Mouse (Mus musculus) embryonic facial prominence, embryonic 12.5 days (tissue): ENCODE data around the gene Ift74. TPM values are rescaled to one million over a fixed set of nuclear protein-coding genes. Genes with fewer than 3 reads are reported as not detected.

ENCODE experiments used
- ATAC-seq: fragments of 200-750 bp; cut with Nextera tagmentation; 2 replicates; pipeline ENCODE4 v1.8.0; 2017; ENCODE audit not compliant: insufficient number of reproducible peaks, insufficient read depth, low FRiP score, low TSS enrichment
- H3K27ac ChIP-seq: fragments of 300-500 bp; sonication (generic); 2 replicates; pipeline ENCODE4 v1.5.1; 2016; ENCODE audit warnings: mild to moderate bottlenecking
- H3K27me3 ChIP-seq: fragments of 300-500 bp; sonication (generic); 2 replicates; pipeline ENCODE4 v1.6.1; 2016; ENCODE audit warnings: mild to moderate bottlenecking, moderate library complexity
- H3K36me3 ChIP-seq: fragments of 300-500 bp; sonication (generic); 2 replicates; pipeline ENCODE4 v1.6.1; 2016; ENCODE audit warnings: mild to moderate bottlenecking
- H3K4me1 ChIP-seq: fragments of 300-500 bp; sonication (generic); 2 replicates; pipeline ENCODE4 v1.6.1; 2016
- H3K4me2 ChIP-seq: fragments of 300-500 bp; sonication (generic); replicated peaks from 2 replicates; pipeline ENCODE4 v1.6.1; 2016; ENCODE audit warnings: mild to moderate bottlenecking, moderate library complexity
- H3K4me3 ChIP-seq: fragments of 300-500 bp; sonication (generic); 2 replicates; pipeline ENCODE4 v1.5.1; 2016; ENCODE audit warnings: mild to moderate bottlenecking
- H3K9ac ChIP-seq: fragments of 300-500 bp; sonication (generic); 2 replicates; pipeline ENCODE4 v1.6.1; 2016; ENCODE audit warnings: mild to moderate bottlenecking, moderate library complexity
- H3K9me3 ChIP-seq: fragments of 300-500 bp; sonication (generic); 2 replicates; pipeline ENCODE4 v1.6.1; 2016; ENCODE audit warnings: mild to moderate bottlenecking, moderate library complexity
- WGBS: fragments of 180-500 bp; shearing (Covaris S2); methylation state at CpG from one replicate; pipeline ENCODE4 v1.1.7; 2016; 5-methylcytosine and 5-hydroxymethylcytosine counted together
- polyA plus RNA-seq: library from polyadenylated mRNA; unstranded; fragments of >200 nt; fragmentation: Nextera tagmentation; extraction: Ambion mirVana; gene quantifications from 2 replicates; pipeline ENCODE4 v1.2.1, GENCODE M21; 2016

The Ift74 gene
- polyA plus RNA-seq, 1 experiment from 2014 or later, result 50.8 TPM

- Histone ChIP-seq H3K4me2 (no peak overlapping the region), H3K27me3 (no peaks in the 10 kb centered on the region), H3K4me3 (no peak overlapping the region), H3K4me1 (no peaks in the 10 kb centered on the region), H3K36me3 (0 out of 2 replicates have a peak, but pooled peaks cover 4% of the 10 kb centered on the region), H3K9me3 (no peaks in the 10 kb centered on the region), H3K9ac (no peak overlapping the region), H3K27ac (no peak overlapping the region)
- 78% methylated on average over 3 of the region's 3 CpGs for WGBS
- ATAC-seq, result no peak
Observed at GRCm38 (mm10) chr4:94696368-94696767, 82.1 kb downstream of the Ift74 start.

- H3K4me2 ChIP-seq, result no peak overlapping the region
- no peak overlapping the region for H3K4me3 ChIP-seq
- no peaks in the 10 kb centered on the region for H3K4me1 ChIP-seq
- ATAC-seq, result no peak
- no peaks in the 10 kb centered on the region for H3K36me3 ChIP-seq
- H3K27me3 ChIP-seq, result no peaks in the 10 kb centered on the region
- no peak overlapping the region for H3K27ac ChIP-seq
- 87% methylated on average over 2 of the region's 2 CpGs for WGBS
- H3K9ac ChIP-seq, result no peak overlapping the region
- H3K9me3 ChIP-seq, result no peaks in the 10 kb centered on the region
Observed at GRCm38 (mm10) chr4:94711002-94711401, 96.7 kb downstream of the Ift74 start.

GRCm38 (mm10) chr4:94711426-94711825, 97.1 kb downstream of the Ift74 start:
- no peaks in the 10 kb centered on the region for H3K9me3 ChIP-seq
- no peaks in the 10 kb centered on the region for H3K4me1 ChIP-seq
- 62% methylated on average over 4 of the region's 4 CpGs for WGBS
- no peaks in the 10 kb centered on the region for H3K36me3 ChIP-seq
- H3K4me2 ChIP-seq, result no peak overlapping the region
- H3K4me3 ChIP-seq, result no peak overlapping the region
- H3K27me3 ChIP-seq, result no peaks in the 10 kb centered on the region
- ATAC-seq, result no peak
- no peak overlapping the region for H3K27ac ChIP-seq
- H3K9ac ChIP-seq, result no peak overlapping the region

- Histone ChIP-seq H3K9me3 (no peaks in the 10 kb centered on the region), H3K27me3 (no peaks in the 10 kb centered on the region), H3K4me1 (no peaks in the 10 kb centered on the region), H3K4me3 (no peak overlapping the region), H3K9ac (no peak overlapping the region), H3K36me3 (no peaks in the 10 kb centered on the region), H3K27ac (no peak overlapping the region), H3K4me2 (no peak overlapping the region)
- ATAC-seq, result no peak
Observed at GRCm38 (mm10) chr4:94713741-94714140, 99.5 kb downstream of the Ift74 start.

GRCm38 (mm10) chr4:94715166-94715565, 100.9 kb downstream of the Ift74 start:
- Histone ChIP-seq H3K9me3 (no peaks in the 10 kb centered on the region), H3K9ac (no peak overlapping the region), H3K27me3 (no peaks in the 10 kb centered on the region), H3K4me1 (no peaks in the 10 kb centered on the region), H3K27ac (no peak overlapping the region), H3K4me2 (no peak overlapping the region), H3K4me3 (no peak overlapping the region), H3K36me3 (no peaks in the 10 kb centered on the region)
- WGBS, result 62% methylated on average over 6 of the region's 6 CpGs
- no peak for ATAC-seq

- no peak overlapping the region for H3K27ac ChIP-seq
- ATAC-seq, result no peak
- H3K4me3 ChIP-seq, result no peak overlapping the region
- 67% methylated on average over 4 of the region's 4 CpGs for WGBS
- H3K36me3 ChIP-seq, result no peaks in the 10 kb centered on the region
- no peak overlapping the region for H3K9ac ChIP-seq
- H3K9me3 ChIP-seq, result no peaks in the 10 kb centered on the region
- H3K4me2 ChIP-seq, result no peak overlapping the region
- H3K27me3 ChIP-seq, result no peaks in the 10 kb centered on the region
- H3K4me1 ChIP-seq, result no peaks in the 10 kb centered on the region
Observed at GRCm38 (mm10) chr4:94725799-94726198, 111.5 kb downstream of the Ift74 start.

- Histone ChIP-seq H3K4me2 (no peak overlapping the region), H3K4me1 (no peaks in the 10 kb centered on the region), H3K36me3 (no peaks in the 10 kb centered on the region), H3K4me3 (no peak overlapping the region), H3K9me3 (no peaks in the 10 kb centered on the region), H3K27me3 (no peaks in the 10 kb centered on the region), H3K27ac (no peak overlapping the region), H3K9ac (no peak overlapping the region)
- ATAC-seq, result no peak
Observed at GRCm38 (mm10) chr4:94732721-94733120, 118.4 kb downstream of the Ift74 start.

- Histone ChIP-seq H3K27me3 (no peaks in the 10 kb centered on the region), H3K4me3 (no peak overlapping the region), H3K4me2 (no peak overlapping the region), H3K9ac (no peak overlapping the region), H3K4me1 (peaks cover 6% of the 10 kb centered on the region), H3K9me3 (no peaks in the 10 kb centered on the region), H3K27ac (no peak overlapping the region), H3K36me3 (no peaks in the 10 kb centered on the region)
- 55% methylated on average over 5 of the region's 5 CpGs for WGBS
- ATAC-seq, result no peak
Observed at GRCm38 (mm10) chr4:94737326-94738295, 123.3 kb downstream of the Ift74 start.

- H3K27me3 ChIP-seq, result no peaks in the 10 kb centered on the region
- H3K4me2 ChIP-seq, result no peak within 1 kb of the TSS
- ATAC-seq, result no peak
- H3K9me3 ChIP-seq, result no peaks in the 10 kb centered on the region
- H3K27ac ChIP-seq, result no peak within 1 kb of the TSS
- no peaks in the 10 kb centered on the region for H3K36me3 ChIP-seq
- WGBS, result 62% methylated on average over 16 of the region's 16 CpGs
- peaks cover 6% of the 10 kb centered on the region for H3K4me1 ChIP-seq
- no peak within 1 kb of the TSS for H3K4me3 ChIP-seq
- no peak within 1 kb of the TSS for H3K9ac ChIP-seq
Observed at GRCm38 (mm10) chr4:94738838-94739731, 124.8 kb downstream of the Ift74 start, which contains the start of gene Tek. Gene Tek (plus strand): TSS chr4:94739289.

- no peak overlapping the region for H3K4me3 ChIP-seq
- no peaks in the 10 kb centered on the region for H3K9me3 ChIP-seq
- no peak overlapping the region for H3K27ac ChIP-seq
- H3K36me3 ChIP-seq, result no peaks in the 10 kb centered on the region
- no peak overlapping the region for H3K4me2 ChIP-seq
- WGBS, result 77% methylated on average over 1 of the region's 1 CpGs
- no peak for ATAC-seq
- no peaks in the 10 kb centered on the region for H3K27me3 ChIP-seq
- peaks cover 6% of the 10 kb centered on the region for H3K4me1 ChIP-seq
- no peak overlapping the region for H3K9ac ChIP-seq
Observed at GRCm38 (mm10) chr4:94741824-94742223, 127.5 kb downstream of the Ift74 start.
